Mouse (Mus musculus): ENCODE results near the gene Prpsap1. TPM values are rescaled to one million over a fixed set of nuclear protein-coding genes. Genes with fewer than 3 reads are reported as not detected.
"Not testable (repeated sequence)": the region's sequence is repeated elsewhere in the genome, so short reads cannot be mapped to it uniquely, and the experiment has no call there.

Prpsap1 gene
- polyA plus RNA-seq, 1 experiment from 2014 or later: 104 TPM

GRCm38 (mm10) chr11:116430723-116431427 is 63.1 kb downstream of the Prpsap1 start:
- CTCF ChIA-PET: no interaction called here
- no peak for DNase-seq (ENCODE audit: low read depth, low spot score)
- ATAC-seq: no peak
- no peaks in the 10 kb centered on the region for H3K27me3 ChIP-seq
- in situ Hi-C loops (cut with MboI; ENCODE audit: low pct_unique_long_range_greater_than_20kb): no loop called here
- POLR2A ChIA-PET: no interaction called here
- no peak for TF ChIP-seq CTCF (IDR thresholded peaks at IDR 0.05)

GRCm38 (mm10) chr11:116429862-116430613 is 64.0 kb downstream of the Prpsap1 start:
- DNase-seq (ENCODE audit: low read depth, low spot score) (no peak), ATAC-seq (no peak)
- H3K27me3 ChIP-seq: no peaks in the 10 kb centered on the region
- POLR2A ChIA-PET: interaction anchor here (0.6 kb wide), 1 partner anchor 34 kb away, joined by 3 read pairs; no protein-coding TSS in a partner anchor
- in situ Hi-C loops (cut with MboI; ENCODE audit: low pct_unique_long_range_greater_than_20kb): no loop called here
- no peak for TF ChIP-seq CTCF (IDR thresholded peaks at IDR 0.05)
- CTCF ChIA-PET: no interaction called here

GRCm38 (mm10) chr11:116428872-116429859 is 64.8 kb downstream of the Prpsap1 start:
- no peaks in the 10 kb centered on the region for H3K27me3 ChIP-seq
- no peak for DNase-seq (ENCODE audit: low read depth, low spot score)
- in situ Hi-C loops (cut with MboI; ENCODE audit: low pct_unique_long_range_greater_than_20kb): no loop called here
- CTCF ChIA-PET: interaction anchor here (1.1 kb wide), 1 partner anchor 18 kb away, joined by 4 read pairs; no protein-coding TSS in a partner anchor
- POLR2A ChIA-PET: interaction anchor here (0.6 kb wide), 2 partner anchors 34 to 868 kb away, joined by 3 read pairs; no protein-coding TSS in a partner anchor
- no peak for ATAC-seq
- no peak for TF ChIP-seq CTCF (IDR thresholded peaks at IDR 0.05)

GRCm38 (mm10) chr11:116426852-116427575 is 67.0 kb downstream of the Prpsap1 start:
- H3K27me3 ChIP-seq: no peaks in the 10 kb centered on the region
- ATAC-seq (no peak), DNase-seq (ENCODE audit: low read depth, low spot score) (no peak)
- ChIA-PET CTCF (no interaction called here), POLR2A (no interaction called here)
- TF ChIP-seq CTCF (IDR thresholded peaks at IDR 0.05): no peak
- in situ Hi-C loops (cut with MboI; ENCODE audit: low pct_unique_long_range_greater_than_20kb): no loop called here

GRCm38 (mm10) chr11:116426328-116426727 is 67.7 kb downstream of the Prpsap1 start:
- in situ Hi-C loops (cut with MboI; ENCODE audit: low pct_unique_long_range_greater_than_20kb); DNase-seq (ENCODE audit: low read depth, low spot score); CTCF ChIA-PET; POLR2A ChIA-PET; H3K27me3 ChIP-seq; ATAC-seq: not testable (repeated sequence)

- no peaks in the 10 kb centered on the region for H3K27me3 ChIP-seq
- in situ Hi-C loops (cut with MboI; ENCODE audit: low pct_unique_long_range_greater_than_20kb): no loop called here
- no peak for ATAC-seq
- ChIA-PET POLR2A (interaction anchor here (1.0 kb wide), 1 partner anchor 19 kb away, joined by 3 read pairs; no protein-coding TSS in a partner anchor), CTCF (no interaction called here)
- no peak for TF ChIP-seq CTCF (IDR thresholded peaks at IDR 0.05)
- no peak for DNase-seq (ENCODE audit: low read depth, low spot score)
These were observed 69.2 kb downstream of the Prpsap1 start for GRCm38 (mm10) chr11:116424621-116425407.

GRCm38 (mm10) chr11:116423782-116424620 is 70.0 kb downstream of the Prpsap1 start:
- in situ Hi-C loops (cut with MboI; ENCODE audit: low pct_unique_long_range_greater_than_20kb): no loop called here
- CTCF ChIA-PET: no interaction called here
- ATAC-seq (no peak), DNase-seq (ENCODE audit: low read depth, low spot score) (no peak)
- no peaks in the 10 kb centered on the region for H3K27me3 ChIP-seq
- TF ChIP-seq CTCF (IDR thresholded peaks at IDR 0.05): no peak
- POLR2A ChIA-PET: interaction anchor here (1.0 kb wide), 1 partner anchor 20 kb away, joined by 3 read pairs; no protein-coding TSS in a partner anchor

- ChIA-PET CTCF (no interaction called here), POLR2A (no interaction called here)
- ATAC-seq (no peak), DNase-seq (ENCODE audit: low read depth, low spot score) (no peak)
- TF ChIP-seq CTCF (IDR thresholded peaks at IDR 0.05): no peak
- no peaks in the 10 kb centered on the region for H3K27me3 ChIP-seq
- in situ Hi-C loops (cut with MboI; ENCODE audit: low pct_unique_long_range_greater_than_20kb): no loop called here
These were observed 70.8 kb downstream of the Prpsap1 start for GRCm38 (mm10) chr11:116423214-116423613.
